Mouse (Mus musculus) midbrain, postnatal 0 days (tissue): ENCODE measurements around the gene Thop1. TPM values are rescaled to one million over a fixed set of nuclear protein-coding genes. Genes with fewer than 3 reads are reported as not detected.

Experiments used
- ATAC-seq: fragments of 200-750 bp; cut with Nextera tagmentation; 2 replicates; pipeline ENCODE4 v1.8.0; 2017; ENCODE audit warnings: moderate number of reproducible peaks, mild to moderate bottlenecking, moderate TSS enrichment, moderate library complexity; ENCODE audit not compliant: low FRiP score
- DNase-seq: peaks from one replicate; pipeline ENCODE4 v3.0.0-alpha.2; 2015; ENCODE audit warnings: low spot score
- H3K27ac ChIP-seq: fragments of 300-500 bp; sonication (generic); 2 replicates; pipeline ENCODE4 v1.5.1; 2014; ENCODE audit warnings: low read depth, mild to moderate bottlenecking, low read length, mixed read lengths
- H3K27me3 ChIP-seq: fragments of 300-500 bp; sonication (generic); 2 replicates; pipeline ENCODE4 v1.6.1; 2014; ENCODE audit warnings: low read length, control low read depth, mixed read lengths; ENCODE audit not compliant: insufficient read depth
- H3K36me3 ChIP-seq: fragments of 300-500 bp; sonication (generic); 2 replicates; pipeline ENCODE4 v1.6.1; 2014; ENCODE audit warnings: low read length, control low read depth, mixed read lengths; ENCODE audit not compliant: insufficient read depth
- H3K4me1 ChIP-seq: fragments of 300-500 bp; sonication (generic); 2 replicates; pipeline ENCODE4 v1.6.1; 2014; ENCODE audit warnings: mild to moderate bottlenecking, control low read depth, antibody characterized with exemption, low read length, mixed read lengths; ENCODE audit not compliant: insufficient read depth
- H3K4me2 ChIP-seq: fragments of 300-500 bp; sonication (generic); 2 replicates; pipeline ENCODE4 v1.6.1; 2014; ENCODE audit warnings: low read depth, mild to moderate bottlenecking, low read length, mixed read lengths; ENCODE audit not compliant: poor library complexity, severe bottlenecking
- H3K4me3 ChIP-seq: fragments of 300-500 bp; sonication (generic); 2 replicates; pipeline ENCODE4 v1.5.1; 2014; ENCODE audit warnings: low read depth, mild to moderate bottlenecking, low read length, moderate library complexity
- H3K9ac ChIP-seq: fragments of 300-500 bp; sonication (generic); replicated peaks from 2 replicates; pipeline ENCODE4 v1.6.1; 2014; ENCODE audit warnings: mild to moderate bottlenecking, low read length, moderate library complexity, mixed read lengths; ENCODE audit not compliant: poor library complexity, severe bottlenecking
- H3K9me3 ChIP-seq: fragments of 300-500 bp; sonication (generic); 2 replicates; pipeline ENCODE4 v1.6.1; 2016; ENCODE audit warnings: low read length, control low read depth
- CTCF ChIP-seq: IDR thresholded peaks from 2 replicates; pipeline ENCODE4 v1.5.1; 2016; ENCODE audit warnings: antibody characterized with exemption, mild to moderate bottlenecking
- WGBS: fragments of 180-500 bp; shearing (Covaris S2); extraction: QIAGEN DNeasy Blood & Tissue Kit; methylation state at CpG from one replicate; pipeline ENCODE4 v1.1.7; 2014; 5-methylcytosine and 5-hydroxymethylcytosine counted together
- polyA plus RNA-seq: library from polyadenylated mRNA; unstranded; fragments of >200 nt; fragmentation: Nextera tagmentation; extraction: Ambion mirVana; gene quantifications from 2 replicates; pipeline ENCODE4 v1.2.1, GENCODE M21; 2015
- total RNA-seq: library from RNA; depleted of rRNA; stranded (reverse); fragments of >200 nt; gene quantifications from 2 replicates; pipeline ENCODE4 v1.2.3, GENCODE M21; 2014

The Thop1 gene
- total and polyA plus RNA-seq, 2 experiments from 2014 or later: 35.2 to 67.1 TPM

- H3K4me3 ChIP-seq: no peak overlapping the region
- 52% methylated on average over 2 of the region's 2 CpGs for WGBS
- H3K27me3 ChIP-seq: no peaks in the 10 kb centered on the region
- peak; percentile 71 for DNase-seq
- no peak for ATAC-seq
- H3K9ac ChIP-seq: no peak overlapping the region
- no peaks in the 10 kb centered on the region for H3K36me3 ChIP-seq
- H3K9me3 ChIP-seq: no peaks in the 10 kb centered on the region
- TF ChIP-seq CTCF: no peak
- no peaks in the 10 kb centered on the region for H3K4me1 ChIP-seq
- no peak overlapping the region for H3K4me2 ChIP-seq
- no peak overlapping the region for H3K27ac ChIP-seq
These were observed 19.4 kb downstream of the Thop1 start for GRCm38 (mm10) chr10:81089216-81089615.

GRCm38 (mm10) chr10:81090621-81091020, 20.8 kb downstream of the Thop1 start:
- DNase-seq (no peak), ATAC-seq (no peak)
- no peak overlapping the region for H3K27ac ChIP-seq
- TF ChIP-seq CTCF: no peak
- H3K36me3 ChIP-seq: no peaks in the 10 kb centered on the region
- H3K9ac ChIP-seq: no peak overlapping the region
- no peaks in the 10 kb centered on the region for H3K27me3 ChIP-seq
- H3K4me3 ChIP-seq: no peak overlapping the region
- H3K4me2 ChIP-seq: no peak overlapping the region
- WGBS: 79% methylated on average over 7 of the region's 7 CpGs
- H3K9me3 ChIP-seq: no peaks in the 10 kb centered on the region
- no peaks in the 10 kb centered on the region for H3K4me1 ChIP-seq

- Histone ChIP-seq H3K4me1 (no peaks in the 10 kb centered on the region), H3K9me3 (no peaks in the 10 kb centered on the region), H3K9ac (no peak overlapping the region), H3K27me3 (no peaks in the 10 kb centered on the region), H3K4me2 (no peak overlapping the region), H3K4me3 (no peak overlapping the region), H3K27ac (no peak overlapping the region), H3K36me3 (no peaks in the 10 kb centered on the region)
- ATAC-seq (no peak), DNase-seq (no peak)
- WGBS: 61% methylated on average over 22 of the region's 22 CpGs
- no peak for TF ChIP-seq CTCF
These were observed 22.8 kb downstream of the Thop1 start for GRCm38 (mm10) chr10:81092465-81093250.

- Histone ChIP-seq H3K4me2 (no peak overlapping the region), H3K4me3 (no peak overlapping the region), H3K9me3 (no peaks in the 10 kb centered on the region), H3K27ac (no peak overlapping the region), H3K9ac (no peak overlapping the region), H3K27me3 (no peaks in the 10 kb centered on the region), H3K36me3 (no peaks in the 10 kb centered on the region), H3K4me1 (no peaks in the 10 kb centered on the region)
- no peak for TF ChIP-seq CTCF
- ATAC-seq (no peak), DNase-seq (no peak)
- 67% methylated on average over 9 of the region's 9 CpGs for WGBS
These were observed 25.3 kb downstream of the Thop1 start for GRCm38 (mm10) chr10:81094931-81095678.

GRCm38 (mm10) chr10:81105565-81106112, 35.8 kb downstream of the Thop1 start, which contains the start of gene Map2k2:
Gene Map2k2, plus strand, starts transcription at chr10:81105915.
- DNase-seq: peak; percentile 98
- peak; percentile 93 for ATAC-seq
- no peak for TF ChIP-seq CTCF
- peaks cover 10% of the 10 kb centered on the region; the same call in 1 of the 2 replicates for H3K4me1 ChIP-seq
- peak within 1 kb of the TSS; percentile 99 for H3K9ac ChIP-seq
- peaks cover 25% of the 10 kb centered on the region for H3K36me3 ChIP-seq
- H3K9me3 ChIP-seq: no peaks in the 10 kb centered on the region
- H3K4me2 ChIP-seq: peak within 1 kb of the TSS; percentile 75
- H3K4me3 ChIP-seq: peak within 1 kb of the TSS; percentile 89
- H3K27me3 ChIP-seq: no peaks in the 10 kb centered on the region
- under 1% methylated on average over 56 of the region's 56 CpGs for WGBS
- H3K27ac ChIP-seq: peak within 1 kb of the TSS; percentile 98
